Mouse (Mus musculus): Measurements from ENCODE around the gene Pcbp2. TPM values are rescaled to one million over a fixed set of nuclear protein-coding genes. Genes with fewer than 3 reads are reported as not detected.

Pcbp2 gene
- polyA plus RNA-seq, 1 experiment from 2014 or later = 217 TPM

DNA sequence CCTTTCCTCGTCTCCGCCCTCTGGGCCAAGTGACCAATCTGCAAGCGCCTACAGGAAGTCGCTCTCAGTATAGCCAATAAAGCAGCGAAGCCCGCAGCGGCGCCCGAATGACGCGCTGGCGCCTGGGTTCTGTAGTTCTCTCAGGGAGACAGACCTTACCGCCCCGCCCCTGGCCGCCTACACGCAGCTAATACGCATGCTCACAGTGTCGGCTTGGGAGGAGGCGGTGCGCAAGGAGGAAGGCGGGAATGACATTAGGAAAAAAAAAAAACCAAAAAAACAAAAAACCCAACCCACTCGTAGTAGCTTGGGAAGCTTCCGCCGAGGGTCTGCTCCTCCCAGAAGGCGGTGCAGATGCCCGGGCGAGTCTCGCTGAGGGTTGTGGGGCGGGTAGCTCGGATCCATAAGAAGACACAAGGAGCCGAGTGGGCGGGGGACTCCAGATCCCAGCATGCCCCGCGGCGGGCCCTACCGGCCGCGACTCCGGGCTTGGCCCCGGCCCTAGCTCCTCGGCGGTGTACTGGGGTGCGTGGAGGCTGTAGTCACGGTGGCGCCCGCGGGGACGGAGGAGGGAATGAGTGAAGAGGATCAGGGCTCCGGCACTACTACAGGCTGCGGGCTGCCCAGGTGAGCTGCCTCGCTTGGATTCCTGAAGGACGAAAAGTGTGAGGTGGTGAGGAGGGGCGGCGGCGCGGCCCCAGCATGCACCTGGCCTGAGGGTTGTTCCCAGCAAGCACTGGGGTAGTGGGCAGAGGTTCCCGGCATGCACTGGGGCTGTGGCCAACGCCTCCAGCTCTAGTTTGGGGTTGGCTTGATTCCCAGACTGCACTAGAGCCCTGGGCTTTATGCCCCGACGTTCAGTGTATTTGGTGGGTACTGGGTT lies 47.9 kb downstream of the Pcbp2 start, which contains the start of gene Tarbp2:
Tarbp2 (plus strand) TSS at position 217 of the 883 bp plus-strand sequence.
- WGBS = under 1% methylated on average over 60 of the region's 60 CpGs
- Histone ChIP-seq H3K9me3 (no peaks in the 10 kb centered on the region), H3K36me3 (peaks cover 19% of the 10 kb centered on the region), H3K4me1 (peaks cover 33% of the 10 kb centered on the region), H3K27me3 (no peaks in the 10 kb centered on the region), H3K4me2 (peak within 1 kb of the TSS; percentile 92), H3K4me3 (peak within 1 kb of the TSS; percentile 76), H3K9ac (peak within 1 kb of the TSS; percentile 87), H3K27ac (peak within 1 kb of the TSS; percentile 100)
- peak; percentile 92 for ATAC-seq (ENCODE audit: borderline replicate concordance, extremely low read depth, low FRiP score, low TSS enrichment)

DNA sequence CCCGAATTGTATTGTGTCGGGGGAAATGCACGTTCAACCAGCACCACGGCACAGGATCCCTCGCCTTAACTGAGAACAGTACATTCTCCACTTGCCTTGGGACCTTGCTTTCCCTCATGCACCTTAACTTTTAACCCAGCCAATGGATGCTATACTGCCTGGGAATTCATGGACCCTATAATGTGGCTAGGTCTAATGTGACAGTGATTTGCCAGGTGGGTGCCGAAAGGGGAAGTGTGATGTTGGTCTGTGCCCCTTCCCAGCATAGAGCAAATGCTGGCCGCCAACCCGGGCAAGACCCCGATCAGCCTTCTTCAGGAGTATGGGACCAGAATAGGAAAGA lies 48.5 kb downstream of the Pcbp2 start:
- Histone ChIP-seq H3K9me3 (no peaks in the 10 kb centered on the region), H3K27ac (peak overlapping the region; percentile 100), H3K9ac (peak overlapping the region; percentile 87), H3K4me1 (peaks cover 33% of the 10 kb centered on the region), H3K4me2 (peak overlapping the region; percentile 92), H3K36me3 (peaks cover 23% of the 10 kb centered on the region), H3K27me3 (no peaks in the 10 kb centered on the region), H3K4me3 (peak overlapping the region; percentile 76)
- no peak for ATAC-seq (ENCODE audit: borderline replicate concordance, extremely low read depth, low FRiP score, low TSS enrichment)
- 10% methylated on average over 9 of the region's 9 CpGs for WGBS

DNA sequence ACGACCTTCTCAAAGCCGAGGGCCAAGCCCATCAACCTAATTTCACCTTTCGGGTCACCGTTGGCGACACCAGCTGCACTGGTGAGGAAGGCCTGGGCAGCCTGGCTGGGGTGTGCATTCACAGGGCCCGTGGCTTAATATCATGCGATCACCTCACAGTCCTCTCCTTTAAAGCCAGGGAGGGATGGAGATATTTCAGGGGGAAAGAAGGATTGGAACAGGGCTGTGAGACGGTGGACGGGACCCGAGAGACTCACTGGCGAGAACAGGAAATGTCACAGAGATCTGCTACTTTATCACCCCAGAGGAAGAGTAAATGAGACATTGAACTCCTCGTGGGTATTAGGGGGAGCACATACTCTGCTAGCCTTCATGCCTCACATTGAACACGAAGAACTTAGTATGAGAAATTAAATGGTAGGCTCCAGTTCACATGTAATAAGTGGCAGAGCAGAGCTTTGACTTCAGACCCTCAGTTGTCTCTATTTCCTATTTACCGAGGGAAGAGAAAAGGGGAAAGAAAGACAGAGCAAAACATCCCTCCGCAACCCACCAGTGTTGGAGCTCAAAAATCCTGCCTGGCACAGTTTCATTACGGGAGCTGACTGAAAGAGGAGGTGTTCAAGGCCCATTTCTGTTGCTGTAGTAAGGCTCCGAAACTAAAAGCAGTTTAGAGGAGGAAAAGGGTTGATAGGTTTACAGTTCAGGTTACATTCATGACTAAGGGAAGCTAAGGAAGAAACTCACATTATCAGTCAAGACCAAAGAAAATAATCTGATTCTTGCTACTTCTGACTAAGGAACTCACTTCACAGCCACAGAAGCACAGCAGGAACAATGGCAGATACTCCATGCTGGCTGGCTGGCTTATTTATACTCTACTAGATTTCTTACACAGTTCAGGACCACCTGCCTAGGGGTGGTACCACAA lies 49.1 kb downstream of the Pcbp2 start:
- 49% methylated on average over 17 of the region's 17 CpGs for WGBS
- no peak for ATAC-seq (ENCODE audit: borderline replicate concordance, extremely low read depth, low FRiP score, low TSS enrichment)
- Histone ChIP-seq H3K9ac (peak overlapping the region; percentile 87), H3K4me3 (peak overlapping the region; percentile 76), H3K36me3 (peaks cover 29% of the 10 kb centered on the region), H3K9me3 (no peaks in the 10 kb centered on the region), H3K4me1 (peaks cover 33% of the 10 kb centered on the region), H3K4me2 (peak overlapping the region; percentile 92), H3K27ac (peak overlapping the region; percentile 100), H3K27me3 (no peaks in the 10 kb centered on the region)

DNA sequence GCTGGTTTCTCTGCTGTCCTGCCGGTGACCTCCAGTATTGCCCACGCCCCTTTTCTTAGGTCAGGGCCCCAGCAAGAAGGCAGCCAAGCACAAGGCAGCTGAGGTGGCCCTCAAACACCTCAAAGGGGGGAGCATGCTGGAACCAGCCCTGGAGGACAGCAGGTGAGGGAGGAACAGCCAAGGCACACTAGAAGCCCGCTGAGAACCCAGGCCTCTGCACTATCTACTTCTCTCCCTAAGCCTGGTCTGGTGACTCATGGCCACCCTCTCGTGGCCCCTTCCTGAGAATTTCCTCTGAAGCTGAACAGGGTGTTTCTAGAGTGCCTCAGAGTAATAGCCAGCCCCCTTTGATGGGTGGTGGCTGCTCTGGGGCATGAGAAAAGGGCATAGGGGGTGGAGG lies 50.1 kb downstream of the Pcbp2 start:
- Histone ChIP-seq H3K4me3 (no peak overlapping the region), H3K4me2 (no peak overlapping the region), H3K9ac (no peak overlapping the region), H3K27ac (no peak overlapping the region), H3K4me1 (peaks cover 30% of the 10 kb centered on the region), H3K36me3 (peaks cover 34% of the 10 kb centered on the region), H3K27me3 (no peaks in the 10 kb centered on the region), H3K9me3 (no peaks in the 10 kb centered on the region)
- WGBS = 73% methylated on average over 4 of the region's 4 CpGs
- ATAC-seq (ENCODE audit: borderline replicate concordance, extremely low read depth, low FRiP score, low TSS enrichment) = no peak

DNA sequence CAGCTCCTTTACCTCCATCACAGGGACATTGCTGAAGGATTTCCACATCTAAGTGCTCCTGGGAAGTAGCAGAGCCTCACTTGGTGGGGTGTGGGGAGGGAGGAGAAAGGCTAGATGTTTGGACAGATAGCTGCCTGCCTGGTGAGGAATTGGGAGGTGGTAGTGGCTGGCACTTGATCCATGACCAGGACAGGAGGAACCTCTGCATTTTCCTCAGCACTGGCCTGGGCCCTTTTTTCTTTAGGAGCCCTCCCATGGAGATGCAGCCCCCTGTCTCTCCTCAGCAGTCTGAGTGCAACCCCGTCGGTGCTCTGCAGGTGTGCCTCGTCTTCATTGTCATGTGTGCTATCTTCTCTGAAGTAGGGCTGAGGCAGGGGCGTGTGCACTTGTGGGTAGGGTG lies 51.1 kb downstream of the Pcbp2 start:
- Histone ChIP-seq H3K27me3 (no peaks in the 10 kb centered on the region), H3K9me3 (no peaks in the 10 kb centered on the region), H3K27ac (no peak overlapping the region), H3K9ac (no peak overlapping the region), H3K36me3 (peaks cover 41% of the 10 kb centered on the region), H3K4me3 (no peak overlapping the region), H3K4me2 (no peak overlapping the region), H3K4me1 (peaks cover 20% of the 10 kb centered on the region)
- ATAC-seq (ENCODE audit: borderline replicate concordance, extremely low read depth, low FRiP score, low TSS enrichment) = no peak
- WGBS = 78% methylated on average over 4 of the region's 4 CpGs

DNA sequence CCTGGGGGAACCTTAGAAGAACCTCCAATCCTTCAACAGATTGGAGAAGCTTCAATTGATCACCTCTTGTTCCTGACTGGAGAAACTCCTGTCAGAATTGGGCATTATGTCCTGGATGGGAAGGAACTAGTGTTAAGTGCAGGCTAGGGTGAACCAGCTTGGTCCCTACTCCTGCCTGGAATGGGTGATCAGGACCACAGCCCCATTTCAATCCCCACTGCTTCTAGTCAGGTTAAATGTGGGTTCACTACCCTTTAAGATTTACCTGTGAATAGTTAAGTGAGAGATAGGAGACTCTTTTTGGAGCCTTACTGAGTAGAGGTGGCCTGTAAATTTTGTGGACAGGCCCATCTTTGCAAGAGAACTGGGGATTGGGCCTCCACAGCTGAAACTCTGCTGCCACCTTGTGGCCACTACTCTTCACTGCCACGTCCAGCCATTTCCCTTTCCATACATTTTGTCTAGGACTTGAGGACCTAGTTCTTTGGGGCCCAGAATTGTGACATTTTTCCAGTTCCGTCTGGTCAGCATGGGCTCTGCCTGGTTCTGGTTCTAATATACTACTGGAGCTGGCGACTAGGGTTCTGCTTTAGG lies 54.6 kb downstream of the Pcbp2 start, which contains the start of gene Npff:
Npff (minus strand) TSS at position 51 of the 594 bp plus-strand sequence.
- Histone ChIP-seq H3K27ac (no peak within 1 kb of the TSS), H3K4me3 (no peak within 1 kb of the TSS), H3K4me2 (no peak within 1 kb of the TSS), H3K4me1 (peaks cover 7% of the 10 kb centered on the region), H3K27me3 (no peaks in the 10 kb centered on the region), H3K9me3 (no peaks in the 10 kb centered on the region), H3K36me3 (peaks cover 68% of the 10 kb centered on the region), H3K9ac (no peak within 1 kb of the TSS)
- WGBS = 4% methylated on average over 3 of the region's 3 CpGs
- no peak; the same call in 1 of the 2 replicates for ATAC-seq (ENCODE audit: borderline replicate concordance, extremely low read depth, low FRiP score, low TSS enrichment)

DNA sequence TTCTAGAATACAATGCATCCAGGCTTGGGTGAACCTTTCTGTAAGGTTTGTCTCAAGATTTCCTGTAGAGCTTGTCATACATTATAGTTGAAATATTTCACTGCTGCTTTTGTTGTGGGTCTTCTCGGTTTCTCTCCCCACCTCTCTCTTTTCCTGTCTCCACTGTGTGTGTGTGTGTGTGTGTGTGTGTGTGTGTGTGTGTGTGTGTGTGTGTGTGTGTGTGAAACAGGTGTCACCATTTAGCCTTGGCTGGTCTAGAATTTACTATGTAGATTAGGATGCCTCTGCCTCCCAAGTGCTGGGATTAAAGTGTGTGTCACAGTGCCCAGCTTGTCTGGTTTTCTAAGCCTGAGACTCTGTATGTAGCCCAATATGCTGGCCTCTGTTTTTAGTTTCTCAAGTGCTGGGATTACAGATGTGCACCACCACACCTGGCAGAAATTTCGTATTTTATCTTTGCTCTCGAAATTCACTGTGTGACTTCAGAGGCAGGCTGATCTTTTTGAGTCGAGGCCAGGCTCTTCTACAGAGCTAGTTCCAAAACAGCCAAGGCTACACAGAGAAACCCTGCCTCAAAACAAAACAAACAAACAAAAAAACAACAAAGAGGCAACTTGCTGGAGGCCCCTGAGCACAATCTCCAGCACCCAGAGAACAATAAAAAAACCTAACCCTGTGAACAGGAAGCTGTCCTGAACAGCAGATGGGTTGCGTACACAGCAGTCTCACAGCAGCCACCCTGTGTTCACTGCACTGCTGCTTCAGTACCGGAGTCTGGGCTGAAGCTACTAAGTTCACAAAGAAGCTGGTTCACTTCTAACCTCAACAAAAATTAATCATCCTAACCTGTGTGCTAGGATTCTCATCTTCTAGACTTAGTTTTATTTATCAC lies 56.0 kb downstream of the Pcbp2 start:
- 74% methylated on average over 6 of the region's 6 CpGs for WGBS
- no peaks in the 10 kb centered on the region for H3K27me3 ChIP-seq
- no peak overlapping the region for H3K4me2 ChIP-seq
- H3K9ac ChIP-seq = no peak overlapping the region
- H3K36me3 ChIP-seq = peaks cover 71% of the 10 kb centered on the region
- H3K4me1 ChIP-seq = no peaks in the 10 kb centered on the region
- no peaks in the 10 kb centered on the region for H3K9me3 ChIP-seq
- ATAC-seq (ENCODE audit: borderline replicate concordance, extremely low read depth, low FRiP score, low TSS enrichment) = no peak
- no peak overlapping the region for H3K27ac ChIP-seq
- H3K4me3 ChIP-seq = no peak overlapping the region

DNA sequence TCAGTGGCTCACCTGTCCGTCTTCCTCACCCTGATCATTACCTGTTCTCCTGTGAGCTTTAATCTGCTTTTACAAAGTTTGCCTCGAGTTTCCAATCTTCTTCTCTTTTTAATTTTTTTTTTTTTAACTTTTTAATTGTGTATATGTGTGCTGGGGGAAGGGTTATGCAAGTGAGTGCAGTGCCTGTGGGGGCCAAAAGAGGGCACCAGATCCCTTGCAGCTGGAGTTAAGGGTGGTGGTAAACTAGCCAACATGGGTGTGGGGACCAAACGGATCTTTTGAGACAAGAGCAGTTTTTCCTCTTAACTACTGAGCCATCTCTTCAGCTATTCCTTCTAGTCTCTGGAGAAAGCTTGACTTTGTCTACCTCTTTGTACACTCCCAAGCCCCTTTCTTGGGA lies 57.6 kb downstream of the Pcbp2 start:
- H3K4me1 ChIP-seq = no peaks in the 10 kb centered on the region
- H3K9ac ChIP-seq = no peak overlapping the region
- H3K27me3 ChIP-seq = no peaks in the 10 kb centered on the region
- no peak overlapping the region for H3K4me2 ChIP-seq
- no peak overlapping the region for H3K27ac ChIP-seq
- H3K9me3 ChIP-seq = no peaks in the 10 kb centered on the region
- H3K4me3 ChIP-seq = no peak overlapping the region
- no peak for ATAC-seq (ENCODE audit: borderline replicate concordance, extremely low read depth, low FRiP score, low TSS enrichment)
- H3K36me3 ChIP-seq = peaks cover 78% of the 10 kb centered on the region
- WGBS = 71% methylated on average over 3 of the region's 3 CpGs

DNA sequence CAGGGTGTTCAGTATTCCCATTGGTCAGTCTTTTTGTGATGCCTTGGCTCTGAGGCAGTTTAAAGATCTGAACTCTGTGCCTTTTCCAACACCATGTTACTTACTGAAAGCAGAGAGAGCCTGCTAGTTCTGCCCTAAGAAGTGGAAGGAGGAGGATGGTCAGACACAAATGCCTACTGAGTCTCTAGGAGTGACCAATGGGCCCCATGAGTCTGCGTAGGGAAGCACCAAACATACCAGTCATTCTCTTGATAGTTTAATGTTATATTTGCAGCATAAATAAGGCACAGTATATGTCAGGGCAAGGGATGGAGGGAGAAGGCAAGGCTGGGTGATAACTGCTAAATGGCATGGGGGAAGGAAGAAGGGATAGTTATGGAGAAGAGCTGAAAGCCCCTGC lies 58.1 kb downstream of the Pcbp2 start:
- H3K4me2 ChIP-seq = no peak overlapping the region
- H3K36me3 ChIP-seq = peaks cover 82% of the 10 kb centered on the region
- H3K4me1 ChIP-seq = no peaks in the 10 kb centered on the region
- 97% methylated on average over 1 of the region's 1 CpGs for WGBS
- H3K27ac ChIP-seq = no peak overlapping the region
- H3K27me3 ChIP-seq = no peaks in the 10 kb centered on the region
- H3K9me3 ChIP-seq = no peaks in the 10 kb centered on the region
- ATAC-seq (ENCODE audit: borderline replicate concordance, extremely low read depth, low FRiP score, low TSS enrichment) = no peak
- no peak overlapping the region for H3K9ac ChIP-seq
- no peak overlapping the region for H3K4me3 ChIP-seq

DNA sequence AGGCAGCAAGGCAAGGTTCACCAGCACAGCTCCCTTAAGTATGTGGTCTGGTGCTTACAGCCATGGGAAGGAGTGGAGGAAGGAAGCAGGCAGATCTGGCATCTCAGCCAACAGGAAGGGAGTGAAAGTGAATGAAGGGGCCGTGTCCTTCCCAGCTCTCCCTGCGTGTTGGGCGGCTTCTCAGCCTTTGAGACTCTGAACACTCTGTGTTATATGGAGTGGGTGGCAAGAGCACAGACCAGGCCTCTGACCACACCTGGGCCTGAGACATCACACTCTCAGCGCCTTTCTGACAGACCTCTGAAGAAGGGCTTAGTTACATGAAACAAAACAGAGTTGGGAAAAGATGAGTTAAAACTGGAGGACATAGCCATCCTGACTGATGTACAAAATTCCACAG lies 60.2 kb downstream of the Pcbp2 start:
- Histone ChIP-seq H3K4me3 (no peak overlapping the region), H3K36me3 (peaks cover 84% of the 10 kb centered on the region)
- WGBS = 85% methylated on average over 4 of the region's 4 CpGs

DNA sequence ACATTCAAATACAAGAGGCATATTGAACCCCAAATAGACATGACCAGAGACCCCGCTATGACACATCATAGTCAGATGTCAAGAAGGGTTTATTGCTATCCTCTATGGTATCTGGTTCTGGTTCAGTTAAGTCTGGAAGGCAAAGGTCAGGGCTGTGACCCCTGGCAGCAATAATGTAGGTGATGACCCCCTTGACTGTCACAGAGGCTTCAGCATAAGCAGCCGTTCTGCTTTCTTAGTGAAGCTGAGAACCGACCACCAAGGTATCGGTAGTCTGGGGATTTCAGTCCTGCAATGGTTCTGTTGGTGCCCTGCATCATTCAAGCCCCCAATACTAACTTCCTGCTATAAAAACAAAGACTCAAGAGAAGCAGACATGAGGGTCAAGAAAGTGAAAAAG lies 61.2 kb downstream of the Pcbp2 start:
- no peak overlapping the region for H3K9ac ChIP-seq
- H3K27me3 ChIP-seq = no peaks in the 10 kb centered on the region
- peaks cover 86% of the 10 kb centered on the region for H3K36me3 ChIP-seq
- H3K4me3 ChIP-seq = no peak overlapping the region
- no peak overlapping the region for H3K4me2 ChIP-seq
- WGBS = 89% methylated on average over 4 of the region's 4 CpGs
- H3K4me1 ChIP-seq = no peaks in the 10 kb centered on the region
- no peaks in the 10 kb centered on the region for H3K9me3 ChIP-seq
- ATAC-seq (ENCODE audit: borderline replicate concordance, extremely low read depth, low FRiP score, low TSS enrichment) = no peak
- no peak overlapping the region for H3K27ac ChIP-seq

More for the DNA sequence above, 60.2 kb downstream of the Pcbp2 start:
- H3K27ac ChIP-seq = no peak overlapping the region
- H3K27me3 ChIP-seq = no peaks in the 10 kb centered on the region
- H3K9ac ChIP-seq = no peak overlapping the region
- no peaks in the 10 kb centered on the region for H3K4me1 ChIP-seq
- no peak overlapping the region for H3K4me2 ChIP-seq
- no peak for ATAC-seq (ENCODE audit: borderline replicate concordance, extremely low read depth, low FRiP score, low TSS enrichment)
- H3K9me3 ChIP-seq = no peaks in the 10 kb centered on the region
